Mouse (Mus musculus) gastrocnemius, postnatal 4 days (tissue): Measurements from ENCODE around the gene Prkce. TPM values are rescaled to one million over a fixed set of nuclear protein-coding genes. Genes with fewer than 3 reads are reported as not detected.

ENCODE experiments used
- DNase-seq, 2 experiments: peaks; one replicate each; pipeline ENCODE4 v3.0.0; 2021 to 2022; ENCODE audit warnings: low spot score in 2 of 2, mixed read lengths in 2 of 2
- total RNA-seq, 2 experiments: library from RNA; stranded (reverse); gene quantifications; 2 replicates each; pipeline ENCODE4 v1.2.3; 2021

Prkce gene
- total RNA-seq, 2 experiments from 2014 or later, result 12.3 to 13.0 TPM

GRCm38 (mm10) chr17:86214741-86215140 is 47.2 kb downstream of the Prkce start:
- DNase-seq, result no peak

DNA sequence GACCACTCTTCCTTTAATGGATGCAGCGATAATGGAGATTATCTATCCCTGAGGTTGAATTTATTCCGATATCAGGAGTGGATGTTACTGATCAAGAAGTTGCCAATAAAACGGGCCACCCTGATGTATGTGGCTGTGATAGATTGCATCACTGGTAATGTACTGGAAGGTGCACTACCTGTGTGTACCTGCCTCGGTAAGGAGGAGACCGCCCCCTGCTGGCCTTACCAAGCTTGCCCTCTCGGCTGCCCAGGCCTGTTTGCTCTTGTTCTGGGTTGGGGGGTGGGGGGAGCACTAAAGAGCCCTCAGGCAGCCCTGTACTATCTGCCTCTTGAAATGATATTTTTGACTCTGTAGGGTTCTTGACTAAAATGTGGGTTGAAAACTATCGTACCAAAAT is 48.2 kb downstream of the Prkce start:
- DNase-seq, result no peak

- no peak for DNase-seq
Measured at GRCm38 (mm10) chr17:86217468-86217867, 49.9 kb downstream of the Prkce start.

DNA sequence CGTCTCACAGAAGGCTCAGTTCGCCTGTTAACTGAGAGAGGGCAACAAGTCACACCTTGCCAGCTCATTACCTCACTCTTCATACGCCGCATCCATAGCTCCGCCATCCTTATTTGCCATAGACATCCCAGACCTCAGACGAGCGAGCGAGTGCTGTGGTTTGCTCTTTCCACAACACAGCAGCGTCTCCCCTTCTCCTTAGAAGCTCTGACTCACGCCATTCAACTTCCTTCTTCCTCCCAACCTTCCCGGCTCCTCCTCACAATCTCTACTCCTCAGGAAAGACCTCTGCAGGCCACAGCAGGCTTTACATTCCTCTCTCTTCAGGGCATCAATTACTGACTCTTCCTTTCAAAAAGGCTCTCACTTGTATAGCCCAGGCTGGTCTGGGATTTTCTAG is 51.0 kb downstream of the Prkce start:
- no peak for DNase-seq

DNA sequence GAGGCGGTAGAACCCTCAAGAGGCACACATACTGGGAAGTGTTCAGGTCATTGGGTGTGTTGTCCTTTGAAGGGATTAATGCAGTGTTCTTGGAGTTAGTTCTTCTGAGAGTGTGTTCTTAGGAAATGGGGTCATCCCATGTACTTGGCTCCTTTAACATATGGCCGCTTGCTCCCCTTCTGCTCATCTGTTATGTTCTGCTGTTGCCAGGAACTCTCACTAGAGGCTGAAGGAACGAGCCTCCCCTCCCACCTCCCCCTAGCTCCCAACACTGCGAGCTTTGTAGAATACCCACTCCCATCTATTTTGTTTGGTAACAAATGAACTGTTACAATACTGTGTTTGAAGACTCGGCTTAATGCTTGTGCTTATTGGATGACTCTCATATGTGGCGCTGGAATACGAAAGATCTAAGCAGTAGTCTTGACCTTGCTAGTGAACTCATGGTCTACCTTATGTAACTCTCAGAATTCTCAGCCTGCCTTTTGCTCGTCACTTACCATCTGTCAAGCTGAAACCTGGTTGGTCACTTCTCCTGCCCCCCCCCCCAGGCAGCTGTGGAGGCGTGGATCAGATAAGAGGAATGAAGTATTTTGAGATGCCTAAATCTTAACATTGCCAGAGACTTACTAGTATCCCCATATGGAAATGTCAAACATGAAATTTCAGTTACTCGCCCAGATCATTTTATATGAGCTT is 58.1 kb downstream of the Prkce start:
- no peak for DNase-seq

DNA sequence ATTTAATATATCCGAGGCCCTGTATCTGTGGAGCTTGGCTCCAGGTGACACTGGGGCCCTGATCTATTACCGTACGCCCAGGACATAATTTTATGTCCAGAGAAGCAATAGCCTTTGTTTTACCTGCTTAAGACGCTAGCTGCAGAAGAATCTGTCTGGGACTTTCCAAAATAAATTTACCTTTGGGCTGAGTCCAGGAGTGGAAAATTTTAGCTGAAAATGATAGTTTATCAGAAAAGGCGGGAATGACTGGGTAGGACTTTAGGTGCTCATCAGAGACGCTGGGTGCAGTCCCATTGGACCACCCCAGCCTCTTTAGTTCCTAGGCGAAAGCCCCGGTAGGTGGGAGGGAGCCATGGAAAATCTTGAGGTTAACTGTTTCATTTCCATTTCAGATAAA is 58.6 kb downstream of the Prkce start:
- DNase-seq, result no peak

DNA sequence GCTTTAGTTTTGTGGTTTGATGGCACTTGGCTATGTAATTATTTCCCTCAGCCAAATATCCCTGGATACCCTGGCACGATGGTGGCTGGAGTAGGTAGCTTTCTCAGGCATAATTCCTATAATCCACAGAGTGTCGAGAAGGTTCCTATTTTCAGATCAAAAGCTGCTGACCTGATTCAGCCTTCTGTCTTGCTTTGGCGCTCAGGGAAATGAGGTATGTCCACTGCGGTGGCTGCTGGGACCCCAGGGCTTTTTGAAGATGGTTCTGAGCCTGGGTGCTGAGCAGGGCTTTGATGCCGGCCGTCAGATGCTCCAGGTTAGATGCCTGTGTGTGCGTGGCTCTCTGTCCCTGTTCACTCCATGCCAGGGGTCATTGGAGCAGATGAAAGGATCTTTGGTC is 59.0 kb downstream of the Prkce start:
- no peak for DNase-seq

DNA sequence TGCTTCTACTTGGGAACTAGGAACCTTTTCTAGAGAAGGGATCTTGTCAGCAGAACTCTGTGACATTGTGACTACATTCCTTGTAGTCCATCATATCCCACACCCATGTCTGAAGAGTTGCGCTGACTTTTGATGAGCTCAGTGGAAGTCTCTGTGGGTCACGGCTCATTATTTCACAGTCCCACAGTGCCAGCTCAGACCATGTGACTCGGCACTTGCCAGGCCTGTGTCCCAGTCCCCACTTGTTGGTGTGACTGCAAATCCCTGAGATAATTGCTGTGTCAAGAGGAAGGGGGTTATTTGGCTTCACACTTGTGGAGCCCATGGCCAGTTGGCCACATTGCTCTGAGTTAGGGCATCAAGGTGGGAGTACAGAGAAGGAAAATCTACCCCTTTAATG is 59.8 kb downstream of the Prkce start:
- DNase-seq, result no peak

- no peak for DNase-seq
Measured at GRCm38 (mm10) chr17:86228850-86229249, 61.3 kb downstream of the Prkce start.

- DNase-seq, result no peak
Measured at GRCm38 (mm10) chr17:86230141-86230633, 62.6 kb downstream of the Prkce start.

DNA sequence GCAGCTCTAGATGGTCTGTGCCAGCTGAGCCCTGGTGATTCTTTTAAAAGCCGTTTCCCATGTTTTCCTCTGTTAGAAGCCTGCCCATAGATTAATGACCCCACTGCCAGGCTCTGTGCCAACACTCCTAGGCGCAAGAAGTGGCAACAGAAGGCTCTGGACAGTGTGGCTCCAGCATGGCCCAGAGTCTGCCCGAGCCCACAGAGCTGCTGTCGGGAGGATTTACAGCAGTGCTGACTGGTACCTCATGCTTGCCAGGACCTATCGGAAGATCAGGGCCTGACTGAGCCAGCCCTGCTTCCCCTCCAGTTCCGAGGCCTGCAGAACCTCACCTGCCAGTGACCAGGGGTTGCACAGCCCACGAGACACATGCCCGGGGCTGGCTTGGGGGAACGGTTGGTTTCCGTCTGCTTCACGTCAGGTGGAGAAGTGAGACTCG is 64.2 kb downstream of the Prkce start:
- DNase-seq, result peak in 1 of 2 experiments; percentile 35

GRCm38 (mm10) chr17:86232248-86232647 is 64.7 kb downstream of the Prkce start:
- DNase-seq, result no peak

GRCm38 (mm10) chr17:86234587-86235150 is 67.1 kb downstream of the Prkce start:
- DNase-seq, result no peak

DNA sequence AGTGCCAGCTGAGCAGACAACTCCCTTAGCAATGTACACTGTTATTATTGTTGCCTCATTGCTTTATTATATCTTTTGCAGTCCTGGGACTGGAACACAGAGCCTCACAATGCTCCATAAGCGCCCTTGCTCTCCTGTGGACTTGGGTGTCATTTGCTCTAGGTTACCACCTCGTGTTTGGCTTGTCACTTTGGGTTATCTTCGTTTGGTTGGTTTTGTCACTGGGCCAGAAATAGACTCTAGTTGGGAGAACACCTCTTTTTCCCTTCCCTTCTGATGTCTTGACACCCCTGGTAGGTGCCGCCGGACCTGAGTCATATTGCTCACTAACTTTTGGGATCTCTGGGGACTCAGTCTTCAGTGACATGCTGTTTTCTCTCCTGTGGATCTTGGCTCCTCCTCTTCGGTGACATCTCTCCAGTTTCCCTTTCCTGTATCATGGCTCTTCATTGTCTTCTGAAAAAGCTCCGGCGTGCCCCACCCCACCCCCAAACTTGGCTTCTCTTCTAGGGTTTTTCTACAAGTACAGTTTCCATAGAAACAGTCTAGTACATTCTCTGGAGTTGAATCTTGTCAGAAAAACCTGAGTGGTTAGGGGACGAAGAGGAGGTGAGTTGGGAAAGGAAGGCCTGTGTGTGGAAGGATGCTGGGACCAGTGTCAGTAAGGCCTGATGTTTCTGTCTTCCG is 68.6 kb downstream of the Prkce start:
- no peak for DNase-seq

GRCm38 (mm10) chr17:86236861-86237763 is 69.5 kb downstream of the Prkce start:
- DNase-seq, result peak in 1 of 2 experiments; percentile 41

GRCm38 (mm10) chr17:86242291-86242690 is 74.7 kb downstream of the Prkce start:
- no peak for DNase-seq

- DNase-seq, result no peak
Measured at GRCm38 (mm10) chr17:86243109-86243527, 75.5 kb downstream of the Prkce start.

DNA sequence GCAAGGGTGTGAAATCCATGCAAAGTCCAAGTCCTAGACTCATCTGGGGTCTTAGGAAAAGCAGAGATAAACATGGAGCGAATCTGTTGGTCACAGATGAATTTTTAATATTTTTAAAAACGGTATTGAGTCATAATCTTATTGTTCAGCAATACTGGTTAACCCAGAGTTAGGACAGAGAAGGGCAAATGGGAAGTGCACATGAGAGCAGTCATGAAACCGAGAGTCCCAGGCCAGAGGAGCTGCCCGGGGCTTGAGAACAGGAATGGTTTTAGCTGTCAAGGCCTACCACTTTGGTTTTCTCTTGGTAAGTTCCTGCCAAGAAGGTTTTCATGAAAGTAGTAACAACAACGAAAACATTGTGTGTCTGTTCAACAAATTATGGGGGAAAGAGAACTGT is 76.8 kb downstream of the Prkce start:
- no peak for DNase-seq

- DNase-seq, result no peak
Measured at GRCm38 (mm10) chr17:86248832-86249231, 81.2 kb downstream of the Prkce start.

DNA sequence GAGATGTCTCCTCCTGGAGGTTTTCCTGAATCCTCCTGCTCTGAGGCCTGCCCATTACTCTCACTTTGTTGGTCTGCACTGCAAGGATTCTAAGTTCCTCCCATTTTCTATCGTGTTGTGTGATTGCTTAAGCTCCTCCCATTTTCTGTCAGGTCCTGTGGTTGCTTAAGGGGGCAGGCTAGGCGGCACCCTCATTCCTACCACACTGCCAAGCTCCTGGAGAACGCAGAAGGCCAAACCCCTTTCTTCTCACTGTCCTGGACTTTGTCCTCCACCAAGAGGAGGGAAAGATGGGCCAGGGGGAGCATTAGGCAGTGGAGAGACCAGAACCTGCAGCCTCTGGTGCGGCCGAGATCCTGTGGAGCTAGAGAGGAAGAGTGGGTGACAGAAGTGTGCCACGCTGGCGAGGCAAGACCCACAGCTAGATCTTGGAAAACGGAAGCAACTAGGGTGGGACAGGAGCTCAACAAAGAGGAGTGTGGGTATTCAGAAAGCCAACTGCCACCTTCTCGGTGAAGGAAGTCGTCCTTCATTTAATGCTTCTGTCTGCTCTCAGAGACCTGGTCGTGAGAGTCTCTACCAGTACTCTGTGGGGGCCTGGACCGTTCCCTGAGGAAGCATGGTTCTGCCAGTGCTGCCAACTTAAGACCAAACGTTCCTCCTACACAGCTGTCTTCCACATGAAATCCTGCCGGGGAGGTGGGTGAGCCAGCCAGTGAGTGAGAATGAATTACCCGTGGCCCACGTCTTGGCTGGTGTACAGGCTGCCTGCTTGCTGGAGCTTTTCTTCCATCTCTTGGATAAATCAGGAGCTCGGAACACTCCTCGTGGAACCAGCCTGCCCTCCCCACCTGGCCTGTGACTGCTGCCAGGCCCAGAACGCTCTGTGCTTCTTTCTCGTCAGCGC is 82.2 kb downstream of the Prkce start:
- DNase-seq, result no peak
